Mouse (Mus musculus): Measurements from ENCODE around the gene Pigg. TPM values are rescaled to one million over a fixed set of nuclear protein-coding genes. Genes with fewer than 3 reads are reported as not detected.
"Not testable (repeated sequence)": the region's sequence is repeated elsewhere in the genome, so short reads cannot be mapped to it uniquely, and the experiment has no call there.

The Pigg gene
- polyA plus RNA-seq (2012; rRNA removed): 16.6 and 18.7 TPM in 2 replicates

DNA sequence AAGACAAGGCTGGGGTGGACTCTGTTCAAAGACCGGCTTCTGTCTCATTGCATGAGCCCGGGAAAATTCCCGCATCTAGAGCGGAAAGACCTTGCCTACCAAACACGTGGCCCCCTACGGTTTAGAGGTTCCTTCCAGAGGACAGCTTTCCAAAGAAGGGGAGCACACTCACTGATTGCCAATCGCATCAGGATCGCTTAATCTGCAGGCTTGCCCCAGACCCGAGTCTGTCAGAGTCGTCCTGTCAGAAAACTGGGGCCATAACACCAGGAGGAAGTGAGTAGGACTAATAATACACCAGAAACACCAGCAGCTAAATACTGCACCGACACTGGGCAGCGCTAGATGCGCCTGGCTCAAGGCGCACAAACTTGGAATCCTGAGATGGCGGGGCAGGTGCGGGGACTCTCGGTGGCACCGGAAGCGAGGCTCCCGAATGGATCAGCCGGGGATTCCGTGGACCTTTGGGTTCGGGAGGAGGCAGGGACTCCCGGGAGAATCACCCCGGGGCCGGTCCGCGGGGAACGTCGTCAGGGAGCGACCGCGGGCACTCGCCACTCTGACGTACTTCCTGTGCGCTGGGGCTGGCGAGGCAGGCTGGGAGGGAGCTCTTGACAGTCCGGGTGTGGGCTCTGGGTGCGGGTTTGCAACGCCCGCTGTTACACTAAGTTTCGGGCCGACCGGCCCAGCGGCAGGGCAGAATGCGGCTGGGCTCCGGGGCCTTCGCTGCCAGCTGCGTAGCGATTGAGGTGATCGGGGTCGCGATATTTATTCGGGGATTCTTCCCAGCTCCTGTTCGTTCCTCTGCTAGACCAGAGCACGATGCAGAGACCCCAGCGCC lies at the start of gene Pigg:
TSS of gene Pigg (plus strand) at position 386 of the 841 bp plus-strand sequence.
- Histone ChIP-seq H3K36me3 (ENCODE audit: control insufficient read depth, insufficient read depth, low read length) (no peaks in the 10 kb centered on the region), H3K27me3 (replicated peaks; ENCODE audit: control insufficient read depth, insufficient read depth, low read length) (no peaks in the 10 kb centered on the region), H3K27ac (ENCODE audit: insufficient read depth, low read depth, low read length) (peak within 1 kb of the TSS; percentile 32), H3K4me3 (ENCODE audit: insufficient read depth, low read depth, low read length) (peak within 1 kb of the TSS; percentile 73), H3K4me1 (ENCODE audit: control insufficient read depth, insufficient read depth, low read length) (peaks cover 3% of the 10 kb centered on the region; the same call in 1 of the 2 replicates)
- peak; percentile 95 for DNase-seq
- under 1% methylated on average over 55 of the region's 57 CpGs for WGBS
- TF ChIP-seq POLR2A (IDR thresholded peaks at IDR 0.05; ENCODE audit: low read depth, low read length) (peak; percentile 25), CTCF (conservative IDR thresholded peaks at IDR 0.05; ENCODE audit: insufficient read depth, insufficient read length, low read depth, low read length) (no peak)

GRCm38 (mm10) chr5:108262722-108263121 lies 49.7 kb upstream of the Pigg start:
- peaks cover under 1% of the 10 kb centered on the region; the same call in 1 of the 2 replicates for H3K4me1 ChIP-seq (ENCODE audit: control insufficient read depth, insufficient read depth, low read length)
- DNase-seq: peak; percentile 84
- peak overlapping the region; percentile 3; the same call in 1 of the 2 replicates for H3K27ac ChIP-seq (ENCODE audit: insufficient read depth, low read depth, low read length)
- no peaks in the 10 kb centered on the region for H3K36me3 ChIP-seq (ENCODE audit: control insufficient read depth, insufficient read depth, low read length)
- 23% methylated on average over 4 of the region's 4 CpGs for WGBS
- H3K27me3 ChIP-seq (replicated peaks; ENCODE audit: control insufficient read depth, insufficient read depth, low read length): no peaks in the 10 kb centered on the region
- H3K4me3 ChIP-seq (ENCODE audit: insufficient read depth, low read depth, low read length): no peak overlapping the region
- TF ChIP-seq CTCF (conservative IDR thresholded peaks at IDR 0.05; ENCODE audit: insufficient read depth, insufficient read length, low read depth, low read length) (no peak), POLR2A (IDR thresholded peaks at IDR 0.05; ENCODE audit: low read depth, low read length) (no peak)

DNA sequence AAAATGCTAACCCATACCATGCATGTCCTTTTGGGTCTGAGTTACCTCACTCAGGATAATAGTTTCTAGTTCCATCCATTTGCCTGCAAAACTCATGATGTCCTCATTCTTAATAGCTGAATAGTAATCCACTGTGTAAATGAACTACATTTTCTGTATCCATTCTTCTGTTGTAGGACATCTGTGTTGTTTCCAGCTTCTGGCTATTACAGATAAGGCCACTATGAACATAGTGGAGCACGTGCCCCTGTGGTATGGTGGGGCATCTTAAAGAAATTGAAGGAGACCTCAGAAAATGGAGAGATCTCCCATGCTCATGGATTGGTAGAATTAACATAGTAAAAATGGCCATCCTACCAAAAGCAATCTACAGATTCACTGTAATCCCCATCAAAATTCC lies 48.6 kb upstream of the Pigg start:
- H3K4me3 ChIP-seq (ENCODE audit: insufficient read depth, low read depth, low read length); H3K4me1 ChIP-seq (ENCODE audit: control insufficient read depth, insufficient read depth, low read length); H3K27me3 ChIP-seq (replicated peaks; ENCODE audit: control insufficient read depth, insufficient read depth, low read length); H3K27ac ChIP-seq (ENCODE audit: insufficient read depth, low read depth, low read length); H3K36me3 ChIP-seq (ENCODE audit: control insufficient read depth, insufficient read depth, low read length); DNase-seq: not testable (repeated sequence)
- 92% methylated on average over 1 of the region's 1 CpGs for WGBS

GRCm38 (mm10) chr5:108266990-108267389 lies 45.4 kb upstream of the Pigg start:
- Histone ChIP-seq H3K27ac (ENCODE audit: insufficient read depth, low read depth, low read length) (no peak overlapping the region), H3K36me3 (ENCODE audit: control insufficient read depth, insufficient read depth, low read length) (no peaks in the 10 kb centered on the region), H3K4me1 (ENCODE audit: control insufficient read depth, insufficient read depth, low read length) (peaks cover 7% of the 10 kb centered on the region; the same call in 1 of the 2 replicates), H3K4me3 (ENCODE audit: insufficient read depth, low read depth, low read length) (no peak overlapping the region), H3K27me3 (replicated peaks; ENCODE audit: control insufficient read depth, insufficient read depth, low read length) (no peaks in the 10 kb centered on the region)
- TF ChIP-seq POLR2A (IDR thresholded peaks at IDR 0.05; ENCODE audit: low read depth, low read length) (no peak), CTCF (conservative IDR thresholded peaks at IDR 0.05; ENCODE audit: insufficient read depth, insufficient read length, low read depth, low read length) (no peak)
- no peak for DNase-seq

DNA sequence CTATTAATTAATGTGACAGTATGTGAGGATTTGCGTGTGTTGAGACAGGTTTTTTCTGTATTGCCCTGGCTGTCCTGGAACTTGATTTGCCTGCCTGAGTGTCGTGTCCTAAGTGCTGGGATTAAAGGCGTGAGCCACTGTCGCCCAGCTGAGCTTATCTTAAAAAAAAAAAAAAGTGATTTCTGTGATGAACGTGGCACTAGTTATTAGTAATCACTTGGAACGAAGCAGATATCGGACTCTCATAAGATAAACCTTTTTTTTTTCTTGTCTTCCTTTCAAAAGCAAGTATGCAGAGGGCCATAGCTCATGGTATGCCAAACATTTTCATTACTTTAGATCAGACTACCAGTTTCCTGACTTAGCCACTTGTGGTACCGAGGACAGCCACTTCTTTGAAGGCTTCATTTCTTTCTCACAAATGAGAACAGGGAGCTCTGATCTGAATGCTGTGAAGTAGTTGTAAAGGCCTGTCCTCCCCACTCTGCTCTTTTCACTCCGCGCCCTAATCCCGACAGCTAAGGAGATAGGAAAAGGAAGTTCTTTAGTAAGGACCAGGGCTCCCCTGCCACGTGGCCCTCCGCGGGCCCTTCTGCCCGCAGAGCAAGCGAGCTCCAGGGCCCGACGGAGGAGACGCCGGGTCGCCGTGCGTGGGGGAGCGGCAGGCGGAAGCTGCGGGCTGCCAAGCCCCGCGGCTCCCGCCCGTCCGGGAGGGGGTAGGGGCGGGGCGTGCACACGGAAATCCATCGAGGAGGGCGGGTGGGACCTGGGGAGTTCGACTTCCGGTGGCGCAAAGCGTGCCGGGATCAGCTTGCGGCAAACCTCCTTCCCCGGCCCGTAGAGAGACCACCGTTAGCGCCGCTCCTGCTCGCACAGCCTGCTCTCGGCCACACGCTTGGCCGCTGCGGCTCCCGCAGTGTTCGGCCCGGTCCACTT lies 44.0 kb upstream of the Pigg start, which contains the start of gene Dr1:
TSS of gene Dr1 (plus strand) at position 771 of the 936 bp plus-strand sequence.
- peak within 1 kb of the TSS; percentile 76 for H3K4me3 ChIP-seq (ENCODE audit: insufficient read depth, low read depth, low read length)
- 3% methylated on average over 55 of the region's 55 CpGs for WGBS
- peak; percentile 91 for DNase-seq
- H3K36me3 ChIP-seq (ENCODE audit: control insufficient read depth, insufficient read depth, low read length): no peaks in the 10 kb centered on the region
- peak within 1 kb of the TSS; percentile 96 for H3K27ac ChIP-seq (ENCODE audit: insufficient read depth, low read depth, low read length)
- peak; percentile 81 for TF ChIP-seq POLR2A (IDR thresholded peaks at IDR 0.05; ENCODE audit: low read depth, low read length)
- TF ChIP-seq CTCF (conservative IDR thresholded peaks at IDR 0.05; ENCODE audit: insufficient read depth, insufficient read length, low read depth, low read length): no peak
- no peaks in the 10 kb centered on the region for H3K27me3 ChIP-seq (replicated peaks; ENCODE audit: control insufficient read depth, insufficient read depth, low read length)
- H3K4me1 ChIP-seq (ENCODE audit: control insufficient read depth, insufficient read depth, low read length): peaks cover 10% of the 10 kb centered on the region; the same call in 1 of the 2 replicates

DNA sequence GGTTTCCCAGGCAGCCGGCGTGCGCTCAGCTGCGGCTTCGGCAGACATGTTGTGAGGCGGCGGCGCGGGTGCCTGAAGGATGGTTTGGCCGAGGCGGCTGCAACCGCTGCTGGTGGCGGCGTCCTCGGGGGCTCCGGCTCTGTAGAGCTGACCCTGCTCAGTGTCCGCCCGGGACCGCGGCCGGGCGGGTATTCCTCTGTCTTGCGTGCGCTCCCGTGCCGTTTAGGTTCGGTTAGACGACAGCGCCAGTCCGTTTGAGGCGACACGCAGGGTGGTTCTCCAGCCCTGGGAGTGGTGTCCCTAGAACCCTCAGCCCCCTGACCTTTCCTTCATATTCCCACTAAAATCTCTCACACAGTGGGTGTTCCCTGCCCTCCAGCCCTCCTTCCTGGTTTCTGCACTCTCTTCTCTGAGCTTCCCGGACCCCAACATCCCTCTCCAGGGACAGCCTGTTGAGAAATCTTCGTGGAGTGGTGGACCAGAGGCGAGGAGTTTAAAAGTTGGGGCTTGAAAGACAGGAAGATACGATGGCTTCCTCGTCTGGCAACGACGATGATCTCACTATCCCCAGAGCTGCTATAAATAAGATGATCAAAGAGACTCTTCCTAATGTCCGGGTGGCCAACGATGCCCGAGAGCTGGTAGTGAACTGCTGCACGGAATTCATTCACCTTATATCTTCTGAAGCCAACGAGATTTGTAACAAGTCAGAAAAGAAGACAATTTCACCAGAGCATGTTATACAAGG lies 43.2 kb upstream of the Pigg start:
- Histone ChIP-seq H3K27ac (ENCODE audit: insufficient read depth, low read depth, low read length) (peak overlapping the region; percentile 72), H3K4me3 (ENCODE audit: insufficient read depth, low read depth, low read length) (peak overlapping the region; percentile 76), H3K27me3 (replicated peaks; ENCODE audit: control insufficient read depth, insufficient read depth, low read length) (no peaks in the 10 kb centered on the region), H3K36me3 (ENCODE audit: control insufficient read depth, insufficient read depth, low read length) (no peaks in the 10 kb centered on the region), H3K4me1 (ENCODE audit: control insufficient read depth, insufficient read depth, low read length) (peaks cover 10% of the 10 kb centered on the region; the same call in 1 of the 2 replicates)
- DNase-seq: no peak
- under 1% methylated on average over 44 of the region's 44 CpGs for WGBS
- no peak for TF ChIP-seq CTCF (conservative IDR thresholded peaks at IDR 0.05; ENCODE audit: insufficient read depth, insufficient read length, low read depth, low read length)
- TF ChIP-seq POLR2A (IDR thresholded peaks at IDR 0.05; ENCODE audit: low read depth, low read length): no peak

Data from kidney, adult 2 months (tissue).